Mouse (Mus musculus) right cerebral cortex, postnatal 36 days (tissue): ENCODE measurements around the gene Mtus2.
A peak's percentile ranks its signal among the peaks of the same experiment; 100 is the strongest.

Source experiments
- DNase-seq, 2 experiments: peaks; one replicate each; pipeline ENCODE4 v3.0.0; 2022; ENCODE audit warnings: low spot score in 2 of 2, mixed read lengths in 1 of 2

Gene Mtus2

DNA sequence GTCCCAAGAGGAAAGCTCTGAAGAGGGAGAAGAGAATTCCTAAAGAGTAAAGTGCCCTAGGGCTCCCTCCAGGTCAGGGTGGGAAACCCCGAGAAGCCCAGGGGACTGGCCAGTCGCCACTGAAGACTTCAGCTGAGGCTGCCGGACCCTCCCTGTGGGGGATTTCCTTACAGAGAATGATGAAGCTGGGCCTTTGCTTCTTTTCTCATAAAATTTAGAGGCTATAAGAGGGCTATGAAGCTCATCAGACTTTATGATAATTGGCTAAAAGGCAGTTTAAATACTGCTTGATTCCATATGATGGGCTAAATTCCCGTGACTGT, 224.1 kb downstream of the Mtus2 start:
- DNase-seq: no peak

DNA sequence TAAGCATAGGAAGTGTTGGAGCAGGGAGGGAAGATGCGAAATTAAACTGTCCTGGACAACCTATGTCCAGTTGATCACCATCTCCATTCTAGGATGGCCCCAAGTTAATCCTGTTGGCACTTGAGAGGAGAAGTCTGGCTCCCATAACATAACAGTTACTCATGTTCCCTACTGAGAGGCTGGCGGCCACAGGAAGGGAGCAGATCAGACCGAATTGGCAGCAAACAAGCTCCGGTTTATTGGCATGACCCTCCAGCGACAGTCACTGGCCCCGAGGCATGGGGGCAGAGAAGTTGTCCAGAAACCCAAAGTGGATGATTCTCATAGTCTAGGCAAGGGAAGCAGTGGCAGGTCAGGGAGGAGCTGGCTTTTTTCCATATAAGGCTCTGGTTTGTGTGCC, 224.8 kb downstream of the Mtus2 start:
- DNase-seq: no peak

GRCm38 (mm10) chr5:148185898-148186297, 228.8 kb downstream of the Mtus2 start:
- DNase-seq: no peak

DNA sequence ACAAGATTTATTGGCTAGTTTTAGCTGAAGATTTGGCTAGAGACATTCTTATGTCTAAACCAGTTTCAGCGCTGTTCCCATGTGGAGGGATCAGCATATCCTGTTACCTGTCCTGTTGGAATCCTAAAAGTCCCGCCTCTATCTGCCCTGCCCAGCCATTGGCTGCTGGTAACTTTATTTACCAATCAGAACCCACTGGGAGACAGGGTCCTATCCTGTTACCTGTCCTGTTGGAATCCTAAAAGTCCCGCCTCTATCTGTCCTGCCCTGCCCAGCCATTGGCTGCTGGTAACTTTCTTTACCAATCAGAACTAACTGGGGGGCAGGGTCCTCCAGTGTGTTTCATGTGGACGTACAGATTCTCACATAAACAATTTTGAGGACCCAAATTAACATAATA, 234.3 kb downstream of the Mtus2 start:
- DNase-seq: no peak

GRCm38 (mm10) chr5:148211831-148212230, 254.7 kb downstream of the Mtus2 start:
- peak in 1 of 2 experiments; percentile 28 for DNase-seq

DNA sequence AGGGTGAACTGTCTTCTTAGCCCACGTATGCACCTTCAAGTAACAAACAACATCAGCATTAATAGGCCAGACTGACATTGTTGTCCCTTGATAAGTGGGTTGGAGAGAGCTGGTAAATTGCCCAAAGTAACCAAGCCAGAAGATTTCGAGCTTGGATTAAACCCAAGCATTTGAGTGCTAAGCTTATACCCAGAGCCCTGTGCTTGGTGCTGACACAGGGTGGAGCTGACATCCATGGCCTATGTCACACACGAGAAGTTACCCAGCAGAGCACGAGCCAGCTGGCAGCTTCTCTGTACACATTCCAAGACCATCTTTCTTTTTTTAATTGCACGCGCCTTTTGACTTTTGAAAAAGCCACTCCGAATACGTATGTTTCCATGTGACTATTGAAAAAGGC, 259.7 kb downstream of the Mtus2 start:
- DNase-seq: no peak

DNA sequence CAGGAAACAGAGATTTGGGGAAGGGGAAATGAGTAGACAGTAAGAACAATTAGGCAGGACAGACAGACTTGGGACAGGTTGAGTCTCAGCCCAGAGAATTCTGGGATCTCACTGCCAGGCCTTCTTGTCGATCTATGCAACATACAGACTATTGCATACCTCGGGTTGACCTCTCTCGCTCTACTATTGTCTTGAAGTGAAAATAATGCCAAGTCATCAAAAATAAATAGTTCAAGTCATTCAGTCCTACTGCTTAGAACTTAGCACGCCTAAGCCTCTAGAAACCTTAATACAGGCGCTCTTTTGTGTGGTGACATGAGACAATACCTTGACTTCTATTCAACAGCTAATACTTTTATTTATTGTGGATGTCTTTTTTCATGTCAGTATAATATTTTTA, 265.8 kb downstream of the Mtus2 start:
- no peak for DNase-seq

DNA sequence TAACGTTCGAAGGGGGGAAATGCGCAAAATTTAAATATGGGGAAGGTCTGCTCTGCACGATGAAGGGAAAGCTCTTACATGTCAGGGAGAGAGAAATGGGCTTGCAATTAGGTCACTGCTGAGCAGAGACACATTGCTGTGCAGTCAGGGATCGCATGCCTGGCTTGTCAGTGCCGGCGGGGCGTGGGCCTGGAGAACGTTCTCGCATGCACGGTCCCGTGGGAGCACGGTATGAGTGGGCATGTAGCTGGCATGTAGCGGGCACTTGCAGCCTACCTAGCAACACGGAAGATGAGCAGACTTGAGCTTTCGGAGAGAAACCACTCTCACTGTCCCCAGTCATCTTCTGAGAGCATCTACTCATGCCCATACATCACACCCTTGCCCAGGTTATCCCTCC, 266.9 kb downstream of the Mtus2 start:
- no peak for DNase-seq

DNA sequence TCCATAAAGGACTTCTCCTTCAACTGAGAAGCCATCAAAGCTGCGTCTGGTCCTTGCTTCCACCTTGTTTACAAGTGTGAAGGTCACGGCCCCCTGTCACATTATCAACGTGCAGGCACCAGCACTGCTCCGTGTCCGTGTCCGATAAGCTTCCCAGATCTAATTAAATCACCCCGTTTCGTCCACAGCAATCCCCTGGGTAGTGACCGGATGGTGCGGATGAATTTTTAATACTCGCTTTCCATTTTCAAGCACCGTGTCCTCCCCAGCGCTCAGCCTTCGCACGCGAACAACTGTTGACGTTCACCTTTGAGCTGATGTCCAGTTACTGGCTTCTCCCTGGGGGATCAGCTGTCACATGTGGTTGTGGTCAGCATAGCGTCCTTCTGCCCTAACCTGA, 276.6 kb downstream of the Mtus2 start:
- DNase-seq: no peak

DNA sequence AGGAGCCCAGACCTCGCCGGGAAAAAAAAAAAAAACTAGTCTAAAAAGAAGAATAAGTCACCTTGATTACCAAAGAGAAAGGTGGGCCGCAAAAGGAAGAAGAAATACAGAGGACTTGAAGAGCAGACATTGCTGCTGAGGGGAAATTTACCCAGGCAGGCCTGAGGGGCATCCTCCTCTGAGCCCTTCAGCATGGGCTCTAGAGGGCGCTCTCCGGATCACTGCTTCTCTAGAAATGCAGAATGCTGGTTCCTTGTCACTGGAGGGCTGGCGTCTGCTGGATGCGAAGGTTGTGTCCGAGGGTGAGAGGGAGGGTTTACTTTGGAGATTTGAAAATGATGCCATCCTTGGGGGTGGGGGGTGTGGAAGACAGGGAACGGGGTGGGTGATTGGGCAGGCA, 279.5 kb downstream of the Mtus2 start:
- DNase-seq: no peak

DNA sequence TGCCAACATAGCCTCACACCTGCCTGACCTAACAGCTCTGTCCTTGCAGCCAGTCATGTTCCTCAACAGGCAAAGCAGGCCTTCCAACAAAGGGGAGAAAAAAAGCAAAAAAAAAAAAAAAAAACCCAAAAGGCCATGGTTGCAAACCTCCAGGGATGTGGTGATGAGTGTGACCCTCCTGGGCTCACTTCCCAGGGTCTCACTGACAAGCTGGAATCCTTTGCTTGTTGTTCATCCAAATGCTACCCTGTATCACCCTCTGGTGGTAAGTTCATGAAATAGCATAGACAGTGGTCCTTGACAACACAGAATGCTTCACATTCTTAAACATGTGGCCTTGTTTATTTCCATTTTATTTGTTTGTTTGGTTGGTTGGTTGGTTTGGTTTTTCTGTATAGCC, 281.9 kb downstream of the Mtus2 start:
- DNase-seq: no peak

- no peak for DNase-seq
Observed at GRCm38 (mm10) chr5:148239757-148240156, 282.6 kb downstream of the Mtus2 start.

DNA sequence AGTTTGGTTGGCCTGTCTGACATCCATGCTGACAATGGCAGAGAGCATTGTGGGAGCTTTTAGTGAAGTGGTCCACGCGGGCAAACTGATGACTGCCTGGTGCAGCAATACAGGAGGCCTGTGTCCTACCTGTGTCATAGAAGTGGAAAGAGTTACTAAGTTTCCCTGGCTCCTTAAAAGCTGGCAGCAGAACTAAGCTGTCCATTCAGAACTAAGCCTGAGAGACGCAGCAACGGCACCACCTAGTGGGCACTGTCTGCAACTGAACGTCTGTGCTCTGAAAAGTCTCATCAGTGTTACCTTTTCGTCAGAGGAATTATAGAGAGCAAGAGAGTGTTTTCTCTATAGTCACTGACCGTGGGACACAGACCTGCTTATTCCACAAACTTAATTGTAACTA, 284.8 kb downstream of the Mtus2 start:
- DNase-seq: peak; percentile 54 to 66

DNA sequence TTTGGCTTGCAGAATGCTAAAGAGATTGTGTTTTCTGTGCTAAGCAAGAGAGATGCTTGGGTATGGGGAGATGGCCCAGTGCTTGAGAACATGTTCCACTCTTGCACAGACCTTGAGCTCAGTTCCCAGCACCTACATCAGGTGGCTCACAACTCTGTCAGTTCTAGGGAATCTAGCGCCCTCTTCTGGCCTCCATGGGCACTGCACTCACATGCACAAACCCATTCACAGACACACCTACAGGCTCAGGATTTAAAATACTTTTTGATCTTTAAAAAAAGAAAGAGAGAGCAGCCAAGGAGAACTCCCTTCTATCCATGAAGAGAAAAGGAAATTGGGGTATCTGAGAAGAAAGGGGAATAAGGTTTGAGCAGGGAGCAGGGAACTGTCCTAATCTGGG, 287.4 kb downstream of the Mtus2 start:
- DNase-seq: no peak

DNA sequence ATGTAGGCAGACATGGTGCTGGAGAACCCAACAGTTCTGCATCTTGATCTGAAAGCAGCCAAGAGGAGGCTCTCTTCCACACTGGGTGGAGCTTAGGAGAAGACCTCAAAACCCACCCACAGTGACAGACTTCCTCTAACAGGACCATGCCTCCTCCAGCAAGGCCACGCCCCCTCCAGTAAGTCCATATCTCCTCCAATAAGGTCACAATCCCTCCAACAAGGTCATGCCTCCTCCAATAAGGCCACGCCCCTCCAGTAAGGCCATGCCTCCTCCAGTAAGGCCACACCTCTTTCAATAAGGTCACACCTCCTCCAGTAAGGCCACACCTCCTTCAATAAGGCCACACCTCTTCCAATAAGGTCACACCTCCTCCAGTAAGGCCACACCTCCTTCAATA, 288.3 kb downstream of the Mtus2 start:
- no peak for DNase-seq

DNA sequence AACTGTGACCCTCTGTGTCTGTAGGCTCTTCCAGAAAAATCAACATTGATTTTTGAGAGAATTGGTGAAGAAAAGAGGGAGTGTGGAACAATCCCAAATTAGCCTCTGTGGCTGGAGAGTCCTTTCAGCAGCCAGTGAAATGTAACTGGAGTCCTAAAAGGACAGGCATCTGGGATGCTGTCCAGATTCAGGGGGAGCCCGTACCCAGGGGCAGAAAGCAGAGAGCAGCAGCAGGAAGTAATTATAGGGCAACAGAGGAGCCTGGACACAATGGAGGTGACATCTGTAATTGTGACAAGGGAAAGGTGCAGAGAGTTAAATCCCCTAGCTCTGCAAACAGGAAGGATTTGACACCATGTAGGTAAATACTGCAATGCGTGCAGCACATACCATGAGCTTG, 291.1 kb downstream of the Mtus2 start:
- DNase-seq: no peak

- DNase-seq: no peak
Observed at GRCm38 (mm10) chr5:148251847-148252246, 294.7 kb downstream of the Mtus2 start.

GRCm38 (mm10) chr5:148262016-148262415, 304.9 kb downstream of the Mtus2 start:
- DNase-seq: peak in 1 of 2 experiments; percentile 43

GRCm38 (mm10) chr5:148264819-148265707, 307.9 kb downstream of the Mtus2 start:
- peak; percentile 68 to 79 for DNase-seq

DNA sequence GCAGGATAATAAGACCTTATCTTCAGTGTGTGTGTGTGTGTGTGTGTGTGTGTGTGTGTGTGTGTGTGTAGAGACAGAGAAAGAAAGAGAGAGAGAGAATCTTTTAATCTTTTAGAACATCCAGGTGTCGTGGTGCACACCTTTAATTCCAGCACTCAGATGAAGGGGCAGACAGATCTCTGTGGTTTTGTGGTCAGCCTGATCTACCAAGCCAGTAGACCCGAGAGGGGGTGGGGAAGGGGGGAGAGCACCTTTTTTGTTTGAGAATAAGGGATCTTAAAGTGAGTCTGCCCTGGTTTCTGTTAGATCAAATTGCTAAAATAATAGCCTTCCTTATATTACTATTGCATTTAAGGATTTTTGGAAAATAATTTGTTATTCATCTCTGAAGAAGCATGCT, 309.7 kb downstream of the Mtus2 start:
- no peak for DNase-seq

DNA sequence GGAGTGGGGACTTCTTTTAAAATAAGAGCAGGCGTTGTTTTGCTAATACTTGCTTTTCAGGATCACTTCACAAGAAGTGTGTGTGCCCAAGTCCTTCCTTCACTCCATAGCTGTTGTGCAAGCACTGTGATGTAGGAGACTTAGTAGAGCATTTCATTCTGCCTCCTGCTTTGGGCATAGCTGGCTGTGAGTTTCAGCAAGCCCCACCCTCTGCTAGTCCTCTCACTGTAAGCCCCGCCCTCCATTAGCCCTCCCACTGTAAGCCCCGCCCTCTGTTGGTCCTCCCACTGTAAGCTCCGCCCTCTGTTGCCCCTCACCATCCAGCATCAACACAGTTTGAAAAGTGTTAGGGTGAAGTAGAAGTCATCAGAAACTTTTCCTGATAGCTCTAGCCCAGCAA, 310.3 kb downstream of the Mtus2 start:
- no peak for DNase-seq

DNA sequence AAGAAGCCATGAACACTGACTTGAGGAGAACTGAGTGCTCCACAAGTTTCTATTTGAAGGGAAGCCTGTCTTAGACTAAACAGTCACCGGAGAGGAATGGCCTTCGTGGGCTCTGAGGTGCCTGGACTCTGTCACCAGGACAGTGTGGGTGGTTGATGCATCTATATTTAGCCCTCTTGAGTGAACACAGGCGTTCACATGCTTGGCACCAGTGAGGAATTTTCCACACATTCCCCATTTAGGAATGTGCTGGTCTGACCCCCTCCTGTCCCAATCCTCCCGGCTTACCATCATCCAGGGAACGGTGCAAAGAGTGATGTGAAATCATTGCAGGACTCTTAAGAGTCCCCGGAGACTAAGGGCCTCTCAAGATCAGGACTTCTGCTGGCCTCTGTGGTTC, 314.9 kb downstream of the Mtus2 start:
- no peak for DNase-seq

GRCm38 (mm10) chr5:148272771-148273170, 315.7 kb downstream of the Mtus2 start:
- DNase-seq: no peak

- no peak for DNase-seq
Observed at GRCm38 (mm10) chr5:148278233-148278632, 321.1 kb downstream of the Mtus2 start.
